Mouse (Mus musculus): Measurements from ENCODE around the gene Cyp26a1.

GRCm38 (mm10) chr19:37673393-37673792, 24.2 kb upstream of the Cyp26a1 start:
- TF ChIP-seq POLR2A (IDR thresholded peaks at IDR 0.05; ENCODE audit: control insufficient read depth, low read depth, low read length): no peak
- TF ChIP-seq CTCF (IDR thresholded peaks at IDR 0.05; ENCODE audit: control insufficient read depth, insufficient read depth, insufficient replicate concordance, low read depth, low read length): no peak
